Mouse (Mus musculus): Measurements from ENCODE around the gene Gbp9.

DNA sequence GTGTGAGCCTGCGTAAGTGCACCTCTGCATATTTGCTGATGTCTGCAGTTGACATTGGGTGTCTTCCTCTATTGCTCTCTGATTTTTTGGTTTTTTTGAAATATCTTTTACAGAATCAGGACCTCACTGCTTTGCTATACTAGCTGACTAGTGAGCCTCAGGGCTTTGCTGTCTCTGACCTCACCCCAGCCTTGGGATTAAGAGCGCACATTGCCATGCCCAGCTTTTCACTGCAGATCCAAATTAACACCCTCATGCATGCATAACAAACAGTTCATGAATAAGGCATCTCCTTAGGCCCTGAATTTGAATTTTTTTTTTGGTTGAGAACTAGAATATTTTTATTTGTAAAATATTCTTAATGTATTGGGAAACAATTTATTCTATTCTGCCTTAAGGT lies 84.1 kb downstream of the Gbp9 start:
- no peak for TF ChIP-seq POLR2A (IDR thresholded peaks at IDR 0.05; ENCODE audit: insufficient read depth, low read depth, low read length)
- TF ChIP-seq CTCF (IDR thresholded peaks at IDR 0.05; ENCODE audit: insufficient read depth, low read depth, low read length), result no peak

Measured in olfactory bulb, adult 2 months (tissue).